Mouse (Mus musculus) bone marrow, adult 2 months (tissue): ENCODE data around the gene Cdc42bpa. TPM values are rescaled to one million over a fixed set of nuclear protein-coding genes. Genes with fewer than 3 reads are reported as not detected.

Experiments
- H3K27ac ChIP-seq: fragments of 200-500 bp; 2 replicates; pipeline ENCODE4 v1.5.1; 2012; ENCODE audit warnings: low read depth, mild to moderate bottlenecking, control low read depth, inconsistent platforms, low read length; ENCODE audit not compliant: control insufficient read depth, poor library complexity, insufficient read depth
- H3K4me1 ChIP-seq: fragments of 200-500 bp; 2 replicates; pipeline ENCODE4 v1.6.1; 2011; ENCODE audit warnings: low read length; ENCODE audit not compliant: control insufficient read depth, insufficient read depth
- H3K4me3 ChIP-seq: fragments of 200-500 bp; replicated peaks from 2 replicates; pipeline ENCODE3; 2011; ENCODE audit warnings: mild to moderate bottlenecking, low read depth, low read length, control low read depth; ENCODE audit not compliant: control insufficient read depth
- CTCF ChIP-seq: fragments of 200-500 bp; IDR thresholded peaks from 2 replicates; pipeline ENCODE4 v1.5.1; 2011; ENCODE audit warnings: low read length, control low read depth; ENCODE audit not compliant: control insufficient read depth, insufficient read depth
- POLR2A ChIP-seq: fragments of 200-500 bp; IDR thresholded peaks from 2 replicates; pipeline ENCODE4 v1.6.1; 2011; ENCODE audit warnings: low read depth, mild to moderate bottlenecking, control low read depth, low read length, borderline replicate concordance; ENCODE audit not compliant: control insufficient read depth
- WGBS: fragments of 180-500 bp; shearing (Covaris S2); methylation state at CpG from one replicate; pipeline ENCODE4 v1.1.7; 2018; 5-methylcytosine and 5-hydroxymethylcytosine counted together
- polyA plus RNA-seq: library from polyadenylated mRNA; stranded (reverse); fragments of >200 nt; gene quantifications from 2 replicates; pipeline ENCODE4 v1.2.4, GENCODE M21; 2011; ENCODE audit warnings: low replicate concordance; ENCODE audit not compliant: missing spikeins, insufficient read depth, insufficient read length

Gene Cdc42bpa
- polyA plus RNA-seq, 1 experiment = 8.7 TPM

DNA sequence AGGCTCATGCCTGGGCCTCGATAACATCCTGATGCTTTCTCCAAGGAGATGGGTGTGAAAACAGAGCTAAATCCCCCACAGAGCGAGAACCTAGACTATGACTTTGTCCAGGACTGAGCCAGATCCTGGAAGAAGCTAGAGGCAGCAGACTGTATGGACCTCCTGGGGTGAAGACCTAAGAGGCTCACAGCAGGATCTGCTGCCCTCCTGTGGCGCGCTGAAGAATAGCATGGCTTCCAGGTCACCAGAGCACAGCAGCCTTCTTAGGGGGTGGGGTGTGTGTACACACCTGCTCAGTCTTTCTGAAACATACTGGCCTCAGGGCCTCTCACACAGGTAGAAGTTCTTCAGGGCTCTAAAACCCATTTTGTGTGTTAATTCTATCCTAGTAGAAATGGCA, 254.8 kb downstream of the Cdc42bpa start:
- Histone ChIP-seq H3K27ac (no peak overlapping the region), H3K4me3 (no peak overlapping the region), H3K4me1 (no peaks in the 10 kb centered on the region)
- 21% methylated on average over 4 of the region's 4 CpGs for WGBS
- peak; percentile 98 for TF ChIP-seq CTCF
- no peak for TF ChIP-seq POLR2A

Other genes starting within 250 kb of the Cdc42bpa start
- gene Kif28, start 215.2 kb upstream of the Cdc42bpa start, polyA plus RNA-seq = not detected in 2 replicates
- not detected in 2 replicates for gene Gm10518, start 157.1 kb upstream of the Cdc42bpa start, polyA plus RNA-seq
- gene Ahctf1, start 156.8 kb upstream of the Cdc42bpa start, polyA plus RNA-seq = 21.7 and 41.3 TPM in 2 replicates
- gene Coq8a, start 239.1 kb downstream of the Cdc42bpa start, polyA plus RNA-seq = 7.7 and 8.2 TPM in 2 replicates